Mouse (Mus musculus): ENCODE measurements around the gene Yy2.

- no peak for TF ChIP-seq POLR2A (IDR thresholded peaks at IDR 0.05; ENCODE audit: borderline replicate concordance, extremely low read depth, low read depth, low read length)
- no peak for TF ChIP-seq CTCF (IDR thresholded peaks at IDR 0.05; ENCODE audit: insufficient read depth, low read length)
Measured at GRCm38 (mm10) chrX:157595927-157596326, 27.1 kb upstream of the Yy2 start.

Data from lung, adult 2 months (tissue).